Mouse (Mus musculus): Measurements from ENCODE around the gene Cald1.
A peak's percentile ranks its signal among the peaks of the same experiment; 100 is the strongest.

Gene Cald1

GRCm38 (mm10) chr6:34668739-34669254 lies 70.5 kb downstream of the Cald1 start:
- no peak for DNase-seq (ENCODE audit: low spot score)

- DNase-seq (ENCODE audit: low spot score): no peak
Observed at GRCm38 (mm10) chr6:34671355-34671754, 73.1 kb downstream of the Cald1 start.

GRCm38 (mm10) chr6:34674416-34674815 lies 76.1 kb downstream of the Cald1 start:
- DNase-seq (ENCODE audit: low spot score): no peak

GRCm38 (mm10) chr6:34674897-34675296 lies 76.6 kb downstream of the Cald1 start:
- no peak for DNase-seq (ENCODE audit: low spot score)

- DNase-seq (ENCODE audit: low spot score): no peak
Observed at GRCm38 (mm10) chr6:34682126-34682525, 83.8 kb downstream of the Cald1 start.

GRCm38 (mm10) chr6:34684886-34685285 lies 86.6 kb downstream of the Cald1 start:
- DNase-seq (ENCODE audit: low spot score): no peak

GRCm38 (mm10) chr6:34688971-34689370 lies 90.7 kb downstream of the Cald1 start:
- DNase-seq (ENCODE audit: low spot score): no peak

GRCm38 (mm10) chr6:34691416-34691815 lies 93.1 kb downstream of the Cald1 start:
- DNase-seq (ENCODE audit: low spot score): no peak

GRCm38 (mm10) chr6:34694096-34694495 lies 95.8 kb downstream of the Cald1 start:
- no peak for DNase-seq (ENCODE audit: low spot score)

GRCm38 (mm10) chr6:34703421-34704120 lies 105.3 kb downstream of the Cald1 start:
- no peak for DNase-seq (ENCODE audit: low spot score)

GRCm38 (mm10) chr6:34707521-34707920 lies 109.2 kb downstream of the Cald1 start:
- peak; percentile 16 for DNase-seq (ENCODE audit: low spot score)

GRCm38 (mm10) chr6:34708650-34709265 lies 110.5 kb downstream of the Cald1 start:
- peak; percentile 88 for DNase-seq (ENCODE audit: low spot score)

GRCm38 (mm10) chr6:34709289-34709688 lies 111.0 kb downstream of the Cald1 start:
- DNase-seq (ENCODE audit: low spot score): peak; percentile 88

- DNase-seq (ENCODE audit: low spot score): peak; percentile 23
Observed at GRCm38 (mm10) chr6:34709946-34710682, 111.8 kb downstream of the Cald1 start.

- DNase-seq (ENCODE audit: low spot score): no peak
Observed at GRCm38 (mm10) chr6:34710848-34711247, 112.5 kb downstream of the Cald1 start.

GRCm38 (mm10) chr6:34711620-34712019 lies 113.3 kb downstream of the Cald1 start:
- no peak for DNase-seq (ENCODE audit: low spot score)

GRCm38 (mm10) chr6:34713169-34713568 lies 114.9 kb downstream of the Cald1 start:
- peak; percentile 29 for DNase-seq (ENCODE audit: low spot score)

- no peak for DNase-seq (ENCODE audit: low spot score)
Observed at GRCm38 (mm10) chr6:34713777-34714176, 115.5 kb downstream of the Cald1 start.

- DNase-seq (ENCODE audit: low spot score): no peak
Observed at GRCm38 (mm10) chr6:34714612-34715011, 116.3 kb downstream of the Cald1 start.

- no peak for DNase-seq (ENCODE audit: low spot score)
Observed at GRCm38 (mm10) chr6:34716206-34716887, 118.0 kb downstream of the Cald1 start.

GRCm38 (mm10) chr6:34716888-34717635 lies 118.8 kb downstream of the Cald1 start:
- DNase-seq (ENCODE audit: low spot score): no peak
